Mouse (Mus musculus): ENCODE data around the gene Cd33.

- TF ChIP-seq CTCF (IDR thresholded peaks at IDR 0.05; ENCODE audit: low read depth) (no peak), EP300 (IDR thresholded peaks at IDR 0.05; ENCODE audit: low read depth) (no peak)
These were observed 62.0 kb downstream of the Cd33 start for GRCm38 (mm10) chr7:43482090-43482716.

All from heart, postnatal 0 days (tissue).